Mouse (Mus musculus) macrophage (primary cell): ENCODE results near the gene Gm28374. TPM values are rescaled to one million over a fixed set of nuclear protein-coding genes. Genes with fewer than 3 reads are reported as not detected.
A peak's percentile ranks its signal among the peaks of the same experiment; 100 is the strongest.

Source experiments
- H3K27ac ChIP-seq: fragments of 350-480 bp; formaldehyde crosslinking; 2 replicates; pipeline ENCODE4 v1.9.0; 2021
- H3K36me3 ChIP-seq: fragments of 350-480 bp; formaldehyde crosslinking; 2 replicates; pipeline ENCODE4 v1.9.0; 2021; ENCODE audit errors: inconsistent target
- H3K4me3 ChIP-seq: fragments of 350-480 bp; formaldehyde crosslinking; 2 replicates; pipeline ENCODE4 v1.9.0; 2021; ENCODE audit errors: inconsistent target
- H3K79me2 ChIP-seq: fragments of 350-480 bp; formaldehyde crosslinking; 2 replicates; pipeline ENCODE4 v1.9.0; 2021; ENCODE audit errors: inconsistent target
- WGBS: methylation state at CpG from one replicate; pipeline ENCODE4 v1.1.7; 2026; ENCODE audit warnings: inconsistent platforms; ENCODE audit not compliant: missing documents; 5-methylcytosine and 5-hydroxymethylcytosine counted together
- polyA plus RNA-seq: library from polyadenylated mRNA; stranded (reverse); fragments of 250-400 nt; gene quantifications from 3 replicates; pipeline ENCODE4 v1.2.4, GENCODE M21; 2018; ENCODE audit warnings: inconsistent platforms

Gene Gm28374
- polyA plus RNA-seq, 1 experiment from 2014 or later, result 0.26 TPM

GRCm38 (mm10) chr19:6070571-6071250, 11.3 kb downstream of the Gm28374 start:
- H3K36me3 ChIP-seq, result peaks cover 18% of the 10 kb centered on the region; the same call in 1 of the 2 replicates
- no peak overlapping the region for H3K4me3 ChIP-seq
- no peak overlapping the region for H3K27ac ChIP-seq
- peaks cover 30% of the 10 kb centered on the region for H3K79me2 ChIP-seq
- 93% methylated on average over 31 of the region's 31 CpGs for WGBS

DNA sequence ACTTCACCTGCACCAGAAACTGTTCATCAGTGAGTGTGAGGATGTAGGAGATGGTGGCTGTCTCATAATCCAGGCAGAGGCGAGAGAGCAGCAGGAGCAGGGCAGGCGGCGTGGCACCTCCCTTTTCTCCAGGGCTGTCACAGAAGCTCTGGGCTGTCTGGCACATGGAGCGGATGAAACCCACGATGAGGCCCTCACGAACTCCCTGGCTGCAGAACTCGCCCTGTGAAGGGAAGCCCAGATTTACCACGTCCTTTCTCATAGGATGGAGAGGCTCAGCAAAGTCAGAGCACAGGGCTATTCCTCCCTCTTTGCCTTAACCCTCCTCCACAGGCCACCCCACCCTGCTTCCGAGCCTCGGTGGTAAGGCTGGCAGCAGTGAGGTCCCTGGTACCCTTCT, 12.2 kb downstream of the Gm28374 start:
- WGBS, result 89% methylated on average over 8 of the region's 10 CpGs
- H3K79me2 ChIP-seq, result peaks cover 22% of the 10 kb centered on the region
- peaks cover 18% of the 10 kb centered on the region; the same call in 1 of the 2 replicates for H3K36me3 ChIP-seq
- no peak overlapping the region for H3K27ac ChIP-seq
- no peak overlapping the region for H3K4me3 ChIP-seq

- Histone ChIP-seq H3K79me2 (peaks cover 18% of the 10 kb centered on the region), H3K36me3 (peaks cover 18% of the 10 kb centered on the region; the same call in 1 of the 2 replicates), H3K4me3 (no peak overlapping the region), H3K27ac (no peak overlapping the region)
- WGBS, result 90% methylated on average over 4 of the region's 4 CpGs
These were observed 13.1 kb downstream of the Gm28374 start for GRCm38 (mm10) chr19:6068951-6069350.

- Histone ChIP-seq H3K4me3 (peak within 1 kb of the TSS; percentile 76), H3K79me2 (peaks cover 14% of the 10 kb centered on the region), H3K36me3 (peaks cover 18% of the 10 kb centered on the region; the same call in 1 of the 2 replicates), H3K27ac (peak within 1 kb of the TSS; percentile 79)
- 21% methylated on average over 33 of the region's 33 CpGs for WGBS
These were observed 14.2 kb downstream of the Gm28374 start, which contains the start of gene Tm7sf2 for GRCm38 (mm10) chr19:6067724-6068415. Gene Tm7sf2 (minus strand): TSS chr19:6068373.

GRCm38 (mm10) chr19:6067011-6067723, 14.9 kb downstream of the Gm28374 start:
- Histone ChIP-seq H3K27ac (peak overlapping the region; percentile 79), H3K36me3 (peaks cover 18% of the 10 kb centered on the region; the same call in 1 of the 2 replicates), H3K79me2 (peaks cover 14% of the 10 kb centered on the region), H3K4me3 (peak overlapping the region; percentile 76)
- 3% methylated on average over 25 of the region's 30 CpGs for whole genome bisulfite sequencing

GRCm38 (mm10) chr19:6066571-6066970, 15.5 kb downstream of the Gm28374 start:
- Histone ChIP-seq H3K27ac (0 out of 2 replicates have a peak overlapping the region, but pooled peaks have one; percentile 79), H3K4me3 (peak overlapping the region; percentile 76), H3K36me3 (peaks cover 18% of the 10 kb centered on the region; the same call in 1 of the 2 replicates), H3K79me2 (peaks cover 16% of the 10 kb centered on the region)
- 38% methylated on average over 5 of the region's 5 CpGs for WGBS

DNA sequence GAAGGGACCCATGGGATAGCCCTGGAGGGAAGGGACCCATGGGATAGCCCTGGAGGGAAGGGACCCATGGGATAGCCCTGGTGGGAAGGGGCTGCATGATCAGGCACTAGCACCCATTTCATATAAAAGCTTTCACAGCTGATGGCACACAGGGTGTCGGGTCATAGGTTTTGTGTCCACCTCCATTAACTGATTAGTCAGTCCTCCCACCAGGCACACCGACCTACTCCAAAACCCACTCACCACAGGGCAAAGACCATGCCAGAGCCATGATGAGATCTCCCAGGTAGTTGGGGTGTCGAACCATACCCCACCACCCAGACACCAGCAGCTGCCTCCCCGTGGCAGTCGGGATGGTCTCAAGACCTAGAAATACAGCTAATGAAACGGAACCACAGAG, 19.0 kb downstream of the Gm28374 start:
- Histone ChIP-seq H3K36me3 (no peaks in the 10 kb centered on the region), H3K79me2 (peaks cover 33% of the 10 kb centered on the region), H3K27ac (no peak overlapping the region), H3K4me3 (no peak overlapping the region)
- WGBS, result 100% methylated on average over 4 of the region's 6 CpGs

- peaks cover 38% of the 10 kb centered on the region for H3K79me2 ChIP-seq
- WGBS, result 63% methylated on average over 5 of the region's 5 CpGs
- peak overlapping the region; percentile 58; the same call in 1 of the 2 replicates for H3K27ac ChIP-seq
These were observed 19.6 kb downstream of the Gm28374 start for GRCm38 (mm10) chr19:6062418-6062817.

DNA sequence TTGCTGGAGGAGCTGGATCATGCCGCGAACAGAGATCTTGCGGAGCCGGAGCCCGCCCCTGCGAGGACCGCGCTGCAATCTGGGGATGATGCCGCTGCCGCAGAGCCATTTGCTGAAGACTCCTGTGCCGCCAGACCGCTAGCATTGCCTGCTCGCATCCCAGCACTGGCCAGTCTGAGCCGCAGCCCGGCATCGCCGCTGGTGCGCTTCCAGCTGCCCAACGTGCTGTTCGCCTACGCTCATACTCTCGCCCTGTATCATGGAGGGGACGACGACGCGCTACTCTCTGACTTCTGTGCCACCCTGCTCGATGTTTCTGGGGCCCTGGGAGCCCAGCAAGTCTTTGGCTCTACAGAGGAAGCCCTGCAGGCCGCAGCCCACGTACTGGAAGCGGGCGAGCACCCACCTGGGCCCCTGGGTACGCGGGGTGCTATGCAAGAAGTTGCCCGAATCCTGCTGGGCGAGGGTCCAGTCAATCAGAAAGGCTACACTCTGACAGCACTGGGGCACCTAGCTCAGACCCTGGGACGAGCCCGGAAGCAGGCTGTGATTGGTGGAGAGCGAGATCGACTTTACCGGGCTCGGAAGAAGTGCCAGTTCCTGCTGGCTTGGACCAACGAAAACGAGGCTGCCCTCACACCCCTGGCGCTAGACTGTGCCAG, 20.3 kb downstream of the Gm28374 start:
- Histone ChIP-seq H3K36me3 (no peaks in the 10 kb centered on the region), H3K27ac (peak overlapping the region; percentile 58), H3K4me3 (peak overlapping the region; percentile 62), H3K79me2 (peaks cover 44% of the 10 kb centered on the region)
- under 1% methylated on average over 43 of the region's 44 CpGs for WGBS

More at GRCm38 (mm10) chr19:6062418-6062817, 19.6 kb downstream of the Gm28374 start:
- H3K36me3 ChIP-seq, result no peaks in the 10 kb centered on the region
- peak overlapping the region; percentile 62 for H3K4me3 ChIP-seq

DNA sequence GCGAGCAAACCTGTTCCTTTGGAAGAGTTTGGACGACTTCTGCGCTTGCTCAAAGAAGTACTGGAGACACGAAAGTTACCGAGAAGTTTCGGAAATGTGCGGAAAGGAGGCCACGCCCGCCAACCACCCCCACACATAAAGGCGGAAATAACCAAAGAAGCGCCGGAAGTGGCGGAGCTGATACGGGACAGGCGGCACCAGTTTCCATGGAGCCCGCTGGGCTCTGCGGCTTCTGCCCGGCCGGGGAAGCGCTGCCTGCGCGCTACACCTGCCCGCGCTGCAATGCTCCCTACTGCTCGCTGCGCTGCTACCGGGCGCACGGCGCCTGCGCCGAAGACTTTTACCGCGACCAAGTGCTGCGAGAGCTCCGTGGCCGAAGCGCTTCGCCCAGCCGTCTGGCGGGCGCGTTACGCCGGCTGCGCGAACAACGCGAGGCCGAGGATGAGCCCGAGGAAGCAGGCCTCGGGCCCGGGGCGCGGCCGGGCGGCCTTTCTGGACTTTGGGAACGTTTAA, 21.0 kb downstream of the Gm28374 start, which contains the start of gene Znhit2:
Znhit2 (plus strand) TSS at position 172 of the 513 bp plus-strand sequence.
- Histone ChIP-seq H3K4me3 (peak within 1 kb of the TSS; percentile 62), H3K27ac (peak within 1 kb of the TSS; percentile 58), H3K79me2 (peaks cover 51% of the 10 kb centered on the region), H3K36me3 (no peaks in the 10 kb centered on the region)
- under 1% methylated on average over 57 of the region's 58 CpGs for WGBS

- WGBS, result 87% methylated on average over 5 of the region's 5 CpGs
- H3K79me2 ChIP-seq, result peaks cover 68% of the 10 kb centered on the region
- H3K4me3 ChIP-seq, result peak overlapping the region; percentile 78
- peak overlapping the region; percentile 78; the same call in 1 of the 2 replicates for H3K27ac ChIP-seq
- H3K36me3 ChIP-seq, result peaks cover 18% of the 10 kb centered on the region
These were observed 23.1 kb downstream of the Gm28374 start for GRCm38 (mm10) chr19:6058966-6059365.

GRCm38 (mm10) chr19:6058513-6058912, 23.5 kb downstream of the Gm28374 start:
- peaks cover 68% of the 10 kb centered on the region for H3K79me2 ChIP-seq
- WGBS, result 39% methylated on average over 5 of the region's 5 CpGs
- H3K27ac ChIP-seq, result peak overlapping the region; percentile 78
- peak overlapping the region; percentile 78 for H3K4me3 ChIP-seq
- H3K36me3 ChIP-seq, result peaks cover 23% of the 10 kb centered on the region

GRCm38 (mm10) chr19:6057313-6058096, 24.6 kb downstream of the Gm28374 start, which contains the start of the genes Mrpl49 and Fau:
Gene Mrpl49 (minus strand): TSS chr19:6057785.
Gene Fau (plus strand): TSS chr19:6057844.
- peaks cover 70% of the 10 kb centered on the region for H3K79me2 ChIP-seq
- peaks cover 33% of the 10 kb centered on the region for H3K36me3 ChIP-seq
- WGBS, result under 1% methylated on average over 63 of the region's 63 CpGs
- H3K27ac ChIP-seq, result peak within 1 kb of the TSS; percentile 78
- H3K4me3 ChIP-seq, result peak within 1 kb of the TSS; percentile 78
